Mouse (Mus musculus) CD4-positive, CD25-positive, alpha-beta regulatory T cell, adult 4 months (primary cell): ENCODE measurements around the gene Asic4. TPM values are rescaled to one million over a fixed set of nuclear protein-coding genes. Genes with fewer than 3 reads are reported as not detected.

ENCODE experiments used
- ATAC-seq: one replicate; pipeline ENCODE4 v1.8.0; 2017
- polyA plus RNA-seq, 2 experiments: library from polyadenylated mRNA; unstranded; fragments of 100-300 nt; shearing (Covaris generic); gene quantifications; one replicate each; pipeline ENCODE4 v1.2.1; 2017

The Asic4 gene
- polyA plus RNA-seq, 2 experiments from 2014 or later = not detected

DNA sequence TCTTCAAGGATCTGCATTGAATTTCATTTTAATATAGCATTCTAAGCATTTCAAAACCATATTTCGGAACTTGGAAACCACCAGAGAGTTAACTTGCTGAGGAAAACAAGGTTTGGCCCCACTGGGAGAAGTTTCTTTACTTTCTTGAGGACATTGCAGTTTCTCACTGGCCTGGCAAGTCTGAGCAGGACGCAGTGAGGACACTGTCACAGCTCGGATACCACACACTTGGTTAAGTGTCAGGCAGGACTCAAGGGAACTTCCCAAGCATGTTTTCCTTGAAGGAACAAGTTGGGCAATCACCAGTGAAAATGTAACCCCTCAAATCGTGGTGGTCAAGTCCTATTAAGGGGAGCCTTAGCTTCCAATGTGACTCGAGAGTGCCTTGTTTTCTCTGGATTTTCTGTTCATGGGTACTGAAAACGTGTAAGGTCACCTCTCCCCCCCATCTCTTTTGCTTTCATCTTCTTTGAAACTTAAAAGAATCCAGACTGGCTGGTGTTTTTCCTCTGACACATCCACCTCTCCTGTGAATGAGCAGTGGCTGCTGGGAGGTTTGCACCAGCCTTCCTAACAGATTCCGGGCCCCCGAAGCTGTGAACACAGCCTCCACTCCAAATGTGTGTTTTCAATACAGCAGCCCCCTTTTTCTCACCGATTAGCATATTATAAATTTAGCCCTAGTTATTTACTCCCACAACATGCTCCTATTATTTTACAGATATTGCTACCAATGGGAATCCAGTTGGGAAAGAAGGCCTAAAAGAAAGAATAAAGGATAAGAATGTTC lies 54.2 kb downstream of the Asic4 start:
- no peak for ATAC-seq

DNA sequence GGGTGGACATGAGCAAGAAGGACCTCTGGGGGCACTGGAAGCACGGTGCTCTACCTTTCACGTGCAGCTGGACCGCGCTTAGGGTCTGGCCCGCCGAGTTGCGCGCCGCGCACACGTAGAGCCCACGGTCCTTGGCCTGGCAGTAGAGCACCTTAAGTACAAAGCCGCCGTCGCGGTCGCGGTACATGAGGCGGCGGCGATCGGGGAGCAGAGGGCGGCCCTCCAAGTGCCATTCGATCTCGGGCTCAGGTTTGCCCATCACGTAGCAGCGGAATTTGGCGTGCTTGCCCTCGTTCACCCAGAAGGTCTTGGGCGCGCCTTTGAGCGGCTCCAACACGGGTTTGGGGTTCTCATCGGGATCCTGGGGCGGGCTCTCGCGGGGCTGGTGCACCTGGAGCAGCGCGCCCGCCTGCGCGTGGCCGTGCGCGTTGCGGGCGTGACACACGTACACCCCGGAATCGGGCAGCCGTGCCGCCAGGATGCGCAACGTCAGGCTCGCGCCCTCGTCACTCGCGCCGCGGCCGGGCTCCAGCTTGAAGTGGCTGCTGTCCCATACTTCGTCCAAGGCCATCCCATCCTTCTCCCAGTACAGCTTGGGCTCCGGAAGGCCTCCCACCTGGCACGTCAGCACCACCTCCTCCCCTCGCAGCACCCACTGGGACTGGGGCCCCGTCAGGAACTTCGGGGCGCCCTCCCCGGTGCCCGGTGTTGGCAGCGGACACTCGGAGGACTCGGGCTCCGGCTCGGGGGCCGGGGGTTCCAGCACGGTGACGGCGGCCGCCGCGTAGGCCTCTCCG lies 55.1 kb downstream of the Asic4 start:
- ATAC-seq = no peak

DNA sequence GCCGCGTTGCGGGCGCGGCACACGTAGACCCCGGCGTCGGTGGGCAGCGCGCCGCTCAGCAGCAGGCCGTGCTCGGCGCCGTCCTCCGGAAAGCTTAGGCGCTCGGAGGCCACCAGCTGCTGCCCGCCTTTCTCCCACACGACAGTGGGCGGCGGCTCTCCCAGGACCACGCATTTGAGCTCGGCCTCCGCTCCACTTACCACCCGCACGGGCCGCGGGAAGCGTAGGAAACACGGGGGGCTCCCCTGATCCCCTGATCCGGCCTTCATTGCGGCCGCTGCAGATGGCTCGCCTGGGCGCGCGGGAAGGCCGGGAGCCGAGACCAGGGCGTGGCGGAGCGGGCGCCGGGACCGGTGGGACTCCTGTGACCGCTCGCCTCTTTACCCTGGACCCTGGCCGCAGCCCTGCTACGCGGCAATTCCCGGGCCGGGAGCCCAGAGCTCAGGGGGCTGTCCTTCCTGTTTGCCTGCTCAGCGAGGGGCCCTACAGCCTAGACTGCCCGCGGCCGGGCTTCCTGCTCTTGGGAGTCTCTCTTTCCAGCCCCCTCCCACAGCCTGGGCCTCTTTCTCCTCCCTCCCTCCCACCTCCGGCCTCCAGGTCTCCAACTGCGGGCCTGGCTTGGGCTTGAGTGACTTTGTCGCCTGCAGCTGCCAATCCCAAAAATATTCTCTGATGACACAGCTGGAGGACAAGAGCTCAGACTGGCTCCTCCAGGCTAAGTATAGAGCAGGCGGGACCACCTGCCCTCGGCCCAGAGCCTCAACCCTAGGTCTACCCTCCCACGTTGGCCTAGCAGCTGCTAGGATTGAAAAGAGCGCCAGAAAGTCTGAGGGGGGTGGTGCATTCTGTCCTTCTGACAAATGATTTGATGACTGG lies 56.0 kb downstream of the Asic4 start, which contains the start of gene Obsl1:
TSS of gene Obsl1 (minus strand) at position 497 of the 876 bp plus-strand sequence.
- no peak for ATAC-seq

DNA sequence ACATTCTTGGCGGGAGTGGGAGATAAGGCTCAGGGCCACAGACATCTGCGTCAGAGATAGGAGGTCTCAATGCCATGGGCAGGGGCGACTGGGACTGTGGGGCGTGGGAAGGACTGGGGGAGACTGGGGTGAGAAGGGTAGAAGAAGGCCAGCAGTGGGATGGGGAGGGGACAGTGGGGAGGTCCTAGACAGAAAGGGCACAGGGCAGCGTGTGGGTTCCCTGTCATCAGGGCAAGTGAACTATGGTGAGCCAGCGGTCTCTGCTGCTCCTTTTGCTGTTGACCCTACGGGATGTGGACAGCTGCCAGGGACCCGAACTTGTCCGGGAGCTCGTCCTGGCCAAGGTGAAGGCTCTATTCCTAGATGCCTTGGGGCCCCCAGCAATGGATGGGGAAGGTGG lies 56.8 kb downstream of the Asic4 start, which contains the start of gene Inha:
TSS of gene Inha (plus strand) at position 72 of the 400 bp plus-strand sequence.
- ATAC-seq = no peak

DNA sequence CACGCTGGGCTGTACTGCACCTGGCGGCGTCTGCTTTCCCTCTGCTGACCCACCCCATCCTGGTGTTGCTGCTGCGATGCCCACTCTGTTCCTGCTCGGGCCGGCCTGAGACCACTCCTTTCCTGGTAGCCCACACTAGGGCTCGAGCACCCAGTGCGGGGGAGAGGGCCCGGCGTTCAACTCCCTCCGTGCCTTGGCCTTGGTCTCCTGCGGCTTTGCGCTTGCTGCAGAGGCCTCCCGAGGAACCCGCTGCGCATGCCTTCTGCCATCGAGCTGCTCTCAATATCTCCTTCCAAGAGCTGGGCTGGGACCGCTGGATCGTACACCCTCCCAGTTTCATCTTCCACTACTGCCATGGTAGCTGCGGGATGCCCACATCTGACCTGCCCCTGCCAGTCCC lies 59.4 kb downstream of the Asic4 start:
- ATAC-seq = no peak

DNA sequence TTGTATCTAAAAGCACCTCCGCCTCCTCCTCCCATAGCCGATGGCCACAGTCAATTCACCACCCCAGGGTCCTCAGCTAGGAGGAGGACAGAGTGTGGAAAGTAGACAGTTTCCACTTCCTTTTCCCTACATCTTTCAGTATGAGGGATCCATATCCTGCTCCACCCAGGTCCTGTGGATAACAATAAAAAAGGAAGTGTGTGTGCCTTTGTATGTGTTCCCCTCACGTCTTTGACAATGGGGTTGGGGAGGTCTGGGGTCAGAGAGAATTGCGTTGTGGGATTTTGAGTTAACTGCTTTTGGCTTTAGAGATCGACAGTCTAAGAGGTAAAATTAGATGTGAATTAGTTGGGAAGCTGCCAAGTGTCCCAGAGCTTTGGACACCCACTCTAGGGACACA lies 59.9 kb downstream of the Asic4 start:
- no peak for ATAC-seq

DNA sequence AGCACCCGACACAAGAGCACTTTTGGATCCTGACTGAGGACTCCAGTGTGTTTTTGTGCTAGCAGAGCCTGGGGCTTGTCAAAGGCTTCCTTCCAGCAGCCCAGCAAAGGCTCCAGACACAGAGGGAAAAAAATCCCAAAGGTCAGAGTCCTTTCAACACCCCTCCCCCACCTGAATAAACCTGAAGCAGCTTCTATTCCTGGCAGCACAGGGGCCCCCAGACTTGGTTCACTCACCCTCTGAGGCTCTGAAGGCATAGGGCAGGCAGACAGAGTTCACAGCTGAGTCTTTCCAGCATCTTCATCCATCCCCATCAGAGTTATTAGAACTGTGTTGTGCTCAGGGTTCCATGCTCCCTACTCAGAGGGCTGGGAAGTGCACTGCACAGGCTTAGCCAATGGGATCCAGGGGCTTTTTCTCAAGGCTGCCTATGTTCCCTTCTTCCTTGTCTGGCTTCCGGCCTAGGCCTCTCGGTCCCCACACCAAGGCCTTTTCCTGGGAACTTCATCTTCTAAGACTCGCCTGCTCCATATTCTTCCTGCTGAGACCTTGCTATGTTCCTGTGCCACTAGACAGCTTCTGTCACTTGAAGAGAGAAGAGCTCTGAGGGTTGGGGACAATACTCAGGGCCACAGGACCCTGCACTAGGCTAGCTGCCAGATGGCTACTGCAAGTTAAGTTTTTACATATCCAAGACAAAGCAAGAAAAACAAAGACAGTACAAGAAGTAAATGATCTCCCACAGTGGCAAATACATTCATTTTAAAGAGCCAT lies 61.4 kb downstream of the Asic4 start:
- no peak for ATAC-seq

DNA sequence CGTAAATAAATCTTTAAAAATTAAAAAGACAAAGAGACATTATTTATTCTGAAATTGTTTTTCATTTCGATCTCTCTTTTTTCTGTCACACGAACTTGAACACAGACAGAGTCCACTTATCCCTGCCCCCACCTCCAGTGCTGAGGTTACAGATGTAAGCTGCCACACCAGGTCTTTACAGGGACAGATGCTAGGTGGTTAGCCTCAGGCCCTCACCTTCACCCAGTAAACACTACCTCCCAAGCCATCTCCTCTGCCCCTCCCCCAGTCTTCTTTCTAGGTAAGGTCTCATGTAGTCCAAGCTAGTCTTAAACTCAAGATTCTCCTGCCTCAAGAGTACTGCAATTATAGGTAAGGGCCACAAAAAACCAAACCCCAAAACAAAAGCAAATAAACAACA lies 62.3 kb downstream of the Asic4 start:
- no peak for ATAC-seq

DNA sequence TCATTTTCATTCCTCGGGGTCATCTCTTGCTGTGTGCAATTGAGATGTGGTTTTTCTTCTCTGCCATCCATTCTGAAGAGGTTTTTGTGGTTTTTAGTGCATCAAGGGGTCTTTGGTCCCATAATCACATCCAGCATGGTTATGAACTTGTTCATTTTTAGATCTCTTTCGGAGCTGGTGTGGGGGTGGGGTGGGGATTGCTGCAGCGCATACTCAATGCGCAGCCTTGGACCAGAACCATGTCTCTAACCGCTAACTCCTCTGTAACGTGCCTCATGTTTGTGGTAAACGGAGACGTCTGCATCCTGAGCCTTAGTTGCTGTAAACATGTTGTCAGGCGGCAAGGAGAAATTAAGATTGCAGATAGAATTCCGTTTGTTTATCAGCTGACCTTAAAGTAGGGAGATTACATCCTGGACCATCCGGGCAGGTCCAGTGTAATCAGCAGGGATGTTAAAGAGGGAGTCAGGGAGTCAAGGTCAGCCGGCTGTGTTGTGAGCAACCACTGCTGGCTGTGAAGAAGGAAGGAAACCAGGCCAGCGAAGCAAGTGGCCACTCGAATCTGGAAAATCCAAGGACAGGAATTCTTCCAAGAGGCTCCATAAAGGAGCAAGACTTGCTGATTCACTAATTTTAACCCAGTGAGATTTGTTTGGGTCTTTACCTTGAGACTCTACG lies 66.6 kb downstream of the Asic4 start:
- ATAC-seq = no peak

DNA sequence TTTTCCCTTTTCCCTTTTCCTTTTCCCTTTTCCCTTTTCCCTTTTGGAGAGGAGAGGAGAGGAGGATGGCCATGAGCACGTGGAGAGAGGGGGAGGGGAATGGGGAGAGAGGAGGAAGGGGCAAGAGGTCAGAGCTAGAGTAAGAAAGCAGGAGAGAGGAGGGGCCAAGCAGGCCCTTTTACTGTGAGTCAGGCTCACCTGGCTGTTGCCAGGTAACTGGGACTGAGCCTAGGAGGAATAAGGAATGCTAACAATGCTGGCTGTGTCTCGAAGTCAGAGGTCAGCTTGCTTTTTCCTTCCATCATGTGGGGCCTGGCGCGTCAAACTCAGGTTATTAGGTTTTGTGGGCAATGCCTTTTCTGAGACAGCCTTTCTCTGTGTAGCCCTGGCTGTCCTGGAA lies 67.7 kb downstream of the Asic4 start:
- no peak for ATAC-seq

DNA sequence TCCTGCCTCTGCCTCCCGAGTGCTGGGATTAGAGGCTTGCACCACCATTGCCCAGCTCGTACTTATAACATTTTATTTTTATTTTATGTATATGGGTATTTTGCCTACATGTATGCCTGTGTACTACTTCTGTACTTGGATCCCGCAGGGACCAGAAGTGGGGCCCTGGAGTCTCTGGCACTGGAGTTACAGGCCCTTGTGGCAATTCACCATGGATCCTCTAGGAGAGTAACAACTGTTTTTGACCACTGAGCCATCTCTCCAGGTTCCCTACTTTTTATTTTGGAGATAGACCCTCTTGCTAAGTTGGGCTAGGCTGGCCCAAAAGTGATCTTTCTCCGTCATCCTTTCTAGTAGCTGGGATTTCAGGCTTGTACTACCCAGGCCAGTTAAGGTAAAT lies 68.2 kb downstream of the Asic4 start:
- ATAC-seq = no peak

DNA sequence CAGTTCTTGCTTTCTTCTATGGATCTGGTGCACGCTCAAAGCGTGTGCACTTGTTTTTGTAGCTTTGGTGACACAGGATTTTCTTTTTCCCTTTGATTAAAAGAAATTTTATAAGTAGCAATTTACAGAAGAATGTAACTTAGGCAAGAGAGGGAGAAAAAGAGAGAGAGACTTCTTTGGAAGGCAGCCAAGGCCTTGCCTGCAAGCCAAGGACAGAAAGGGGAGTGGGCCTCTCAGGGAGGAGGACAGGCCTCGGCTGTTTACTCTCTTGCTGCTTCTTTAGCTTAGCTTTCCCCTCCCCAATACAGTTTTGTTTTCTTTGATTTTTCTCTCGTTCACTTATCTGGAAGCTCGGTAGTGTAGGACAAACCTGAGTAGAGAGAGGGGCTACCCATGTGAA lies 69.3 kb downstream of the Asic4 start:
- ATAC-seq = no peak

DNA sequence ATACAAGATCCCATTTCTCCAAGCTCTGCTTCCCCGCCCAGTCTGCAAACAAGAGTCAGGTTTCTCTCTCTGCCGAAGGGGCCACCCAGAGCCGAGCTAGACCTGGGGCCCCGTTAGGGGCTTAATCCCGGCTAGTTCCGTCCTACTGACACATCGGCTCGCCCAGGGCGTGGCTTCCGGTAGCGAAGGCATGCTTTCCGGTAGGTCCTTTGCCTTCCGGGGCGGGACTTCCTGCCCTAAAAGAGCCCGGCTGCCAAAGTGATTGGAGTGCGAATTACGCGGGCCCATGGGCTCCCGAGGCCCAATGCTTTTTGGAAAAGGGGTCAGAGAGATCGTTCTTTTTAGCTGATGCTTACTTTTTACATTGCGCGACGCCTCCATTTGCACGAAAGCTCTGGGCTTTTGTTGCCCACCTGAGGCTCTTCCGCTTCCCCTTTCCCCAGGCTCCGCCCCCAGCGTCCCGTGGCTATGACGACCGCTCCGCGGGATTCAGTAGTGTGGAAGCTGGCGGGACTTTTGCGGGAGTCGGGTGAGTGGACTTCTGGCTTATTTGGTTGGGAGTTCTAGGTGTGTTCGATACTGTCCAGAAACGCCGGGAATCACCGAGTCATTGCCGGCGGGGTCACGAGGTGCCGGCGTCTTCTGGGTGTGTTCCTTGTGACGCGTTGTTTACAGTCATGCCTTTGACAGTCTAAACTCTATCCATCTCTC lies 71.2 kb downstream of the Asic4 start, which contains the start of gene Stk11ip:
TSS of gene Stk11ip (plus strand) at position 209 of the 711 bp plus-strand sequence.
- peak; percentile 94 for ATAC-seq

Other genes with a start within 250 kb of the Asic4 start
- 10 to 100 TPM in 1 of 2 experiments, 1 to 10 TPM in 1; 8.0 to 19.2 TPM for gene Glb1l, start 239.6 kb upstream of the Asic4 start, polyA plus RNA-seq
- 10 to 100 TPM; 56.9 to 62.7 TPM for gene Stk16, start 239.6 kb upstream of the Asic4 start, polyA plus RNA-seq
- 100 to 1,000 TPM; 141 to 164 TPM for gene Tuba4a, start 230.6 kb upstream of the Asic4 start, polyA plus RNA-seq
- not detected for gene A630095N17Rik, start 218.3 kb upstream of the Asic4 start, polyA plus RNA-seq
- 10 to 100 TPM in 1 of 2 experiments, 1 to 10 TPM in 1; 10.0 to 10.3 TPM for gene Dnajb2, start 214.0 kb upstream of the Asic4 start, polyA plus RNA-seq
- gene Ptprn, start 185.9 kb upstream of the Asic4 start, polyA plus RNA-seq = under 1 TPM; 0.22 to 0.61 TPM
- gene Resp18, start 172.0 kb upstream of the Asic4 start, polyA plus RNA-seq = not detected
- 10 to 100 TPM; 56.0 to 90.5 TPM for gene Dnpep, start 132.4 kb upstream of the Asic4 start, polyA plus RNA-seq
- gene Des, start 90.1 kb upstream of the Asic4 start, polyA plus RNA-seq = not detected
- under 1 TPM in 1 of 2 experiments, not detected in 1; 0.03 TPM for gene Speg, start 75.1 kb upstream of the Asic4 start, polyA plus RNA-seq
- 10 to 100 TPM; 57.0 to 91.3 TPM for gene Gmppa, start 14.5 kb upstream of the Asic4 start, polyA plus RNA-seq
- gene Chpf, start 28.9 kb downstream of the Asic4 start, polyA plus RNA-seq = 1 to 10 TPM; 5.2 to 5.6 TPM
- gene Tmem198, start 29.1 kb downstream of the Asic4 start, polyA plus RNA-seq = not detected
- not detected for gene Obsl1, start 56.0 kb downstream of the Asic4 start, polyA plus RNA-seq
- gene Inha, start 56.6 kb downstream of the Asic4 start, polyA plus RNA-seq = not detected
- gene Stk11ip, start 71.1 kb downstream of the Asic4 start, polyA plus RNA-seq = 10 to 100 TPM in 1 of 2 experiments, 1 to 10 TPM in 1; 10.0 to 18.3 TPM
- not detected for gene Slc4a3, start 95.8 kb downstream of the Asic4 start, polyA plus RNA-seq